Mouse (Mus musculus): ENCODE data around the gene A4gnt. TPM values are rescaled to one million over a fixed set of nuclear protein-coding genes. Genes with fewer than 3 reads are reported as not detected.

The A4gnt gene
- polyA plus RNA-seq, 1 experiment from 2014 or later = not detected

- no peak overlapping the region for H3K27ac ChIP-seq (replicated peaks)
- H3K36me3 ChIP-seq (replicated peaks) = no peaks in the 10 kb centered on the region
- H3K9ac ChIP-seq = no peak overlapping the region
- 79% methylated on average over 8 of the region's 8 CpGs for WGBS (ENCODE audit: insufficient replicate concordance)
- H3K4me2 ChIP-seq = no peak overlapping the region
- H3K4me3 ChIP-seq (replicated peaks) = no peak overlapping the region
- ATAC-seq (ENCODE audit: insufficient read depth) = no peak
- H3K4me1 ChIP-seq (replicated peaks) = no peaks in the 10 kb centered on the region
- H3K9me3 ChIP-seq (replicated peaks) = no peaks in the 10 kb centered on the region
- no peaks in the 10 kb centered on the region for H3K27me3 ChIP-seq
Observed at GRCm38 (mm10) chr9:99619688-99620087, 7.4 kb downstream of the A4gnt start.

- H3K27me3 ChIP-seq = no peaks in the 10 kb centered on the region
- no peaks in the 10 kb centered on the region for H3K9me3 ChIP-seq (replicated peaks)
- no peak for ATAC-seq (ENCODE audit: insufficient read depth)
- WGBS (ENCODE audit: insufficient replicate concordance) = 69% methylated on average over 11 of the region's 11 CpGs
- no peaks in the 10 kb centered on the region for H3K36me3 ChIP-seq (replicated peaks)
- no peak overlapping the region for H3K4me3 ChIP-seq (replicated peaks)
- no peak overlapping the region for H3K27ac ChIP-seq (replicated peaks)
- H3K9ac ChIP-seq = no peak overlapping the region
- H3K4me1 ChIP-seq (replicated peaks) = no peaks in the 10 kb centered on the region
- no peak overlapping the region for H3K4me2 ChIP-seq
Observed at GRCm38 (mm10) chr9:99620196-99620595, 7.9 kb downstream of the A4gnt start.

- Histone ChIP-seq H3K9ac (no peak overlapping the region), H3K36me3 (replicated peaks) (no peaks in the 10 kb centered on the region), H3K27me3 (no peaks in the 10 kb centered on the region), H3K27ac (replicated peaks) (no peak overlapping the region), H3K4me1 (replicated peaks) (no peaks in the 10 kb centered on the region), H3K9me3 (replicated peaks) (no peaks in the 10 kb centered on the region), H3K4me2 (no peak overlapping the region), H3K4me3 (replicated peaks) (no peak overlapping the region)
- ATAC-seq (ENCODE audit: insufficient read depth) = no peak
- 49% methylated on average over 1 of the region's 1 CpGs for WGBS (ENCODE audit: insufficient replicate concordance)
Observed at GRCm38 (mm10) chr9:99622034-99622433, 9.7 kb downstream of the A4gnt start.

- no peaks in the 10 kb centered on the region for H3K4me1 ChIP-seq (replicated peaks)
- 33% methylated on average over 2 of the region's 2 CpGs for WGBS (ENCODE audit: insufficient replicate concordance)
Observed at GRCm38 (mm10) chr9:99622966-99623365, 10.7 kb downstream of the A4gnt start.

GRCm38 (mm10) chr9:99624117-99624516 lies 11.8 kb downstream of the A4gnt start:
- Histone ChIP-seq H3K4me1 (replicated peaks) (0 out of 2 replicates have a peak, but pooled peaks cover under 1% of the 10 kb centered on the region), H3K27ac (replicated peaks) (no peak overlapping the region), H3K27me3 (peaks cover 9% of the 10 kb centered on the region), H3K4me3 (replicated peaks) (no peak overlapping the region), H3K4me2 (no peak overlapping the region), H3K9ac (no peak overlapping the region), H3K36me3 (replicated peaks) (no peaks in the 10 kb centered on the region), H3K9me3 (replicated peaks) (no peaks in the 10 kb centered on the region)
- 59% methylated on average over 6 of the region's 6 CpGs for WGBS (ENCODE audit: insufficient replicate concordance)
- ATAC-seq (ENCODE audit: insufficient read depth) = no peak

More at GRCm38 (mm10) chr9:99622966-99623365, 10.7 kb downstream of the A4gnt start:
- no peaks in the 10 kb centered on the region for H3K27me3 ChIP-seq
- H3K4me3 ChIP-seq (replicated peaks) = no peak overlapping the region
- no peaks in the 10 kb centered on the region for H3K36me3 ChIP-seq (replicated peaks)
- H3K27ac ChIP-seq (replicated peaks) = no peak overlapping the region
- ATAC-seq (ENCODE audit: insufficient read depth) = no peak
- no peak overlapping the region for H3K4me2 ChIP-seq
- H3K9me3 ChIP-seq (replicated peaks) = no peaks in the 10 kb centered on the region
- no peak overlapping the region for H3K9ac ChIP-seq

GRCm38 (mm10) chr9:99628581-99628980 lies 16.3 kb downstream of the A4gnt start:
- H3K27ac ChIP-seq (replicated peaks) = no peak overlapping the region
- H3K9ac ChIP-seq = no peak overlapping the region
- peaks cover 11% of the 10 kb centered on the region for H3K4me1 ChIP-seq (replicated peaks)
- H3K4me2 ChIP-seq = no peak overlapping the region
- ATAC-seq (ENCODE audit: insufficient read depth) = no peak
- no peaks in the 10 kb centered on the region for H3K9me3 ChIP-seq (replicated peaks)
- H3K27me3 ChIP-seq = peaks cover 27% of the 10 kb centered on the region
- no peak overlapping the region for H3K4me3 ChIP-seq (replicated peaks)
- no peaks in the 10 kb centered on the region for H3K36me3 ChIP-seq (replicated peaks)
- 61% methylated on average over 4 of the region's 4 CpGs for WGBS (ENCODE audit: insufficient replicate concordance)

- 2% methylated on average over 44 of the region's 44 CpGs for WGBS (ENCODE audit: insufficient replicate concordance)
- H3K9ac ChIP-seq = 0 out of 2 replicates have a peak within 1 kb of the TSS, but pooled peaks have one; percentile 11
Observed at GRCm38 (mm10) chr9:99629281-99630011, 17.1 kb downstream of the A4gnt start, which contains the start of gene Dzip1l. TSS of gene Dzip1l (plus strand) at chr9:99629496.

GRCm38 (mm10) chr9:99630071-99630470 lies 17.8 kb downstream of the A4gnt start:
- H3K4me1 ChIP-seq (replicated peaks) = peaks cover 11% of the 10 kb centered on the region
- no peaks in the 10 kb centered on the region for H3K9me3 ChIP-seq (replicated peaks)
- no peak for ATAC-seq (ENCODE audit: insufficient read depth)
- peak overlapping the region; percentile 45 for H3K4me3 ChIP-seq (replicated peaks)
- WGBS (ENCODE audit: insufficient replicate concordance) = 12% methylated on average over 11 of the region's 11 CpGs
- no peaks in the 10 kb centered on the region for H3K36me3 ChIP-seq (replicated peaks)
- H3K9ac ChIP-seq = 0 out of 2 replicates have a peak overlapping the region, but pooled peaks have one; percentile 11
- H3K27ac ChIP-seq (replicated peaks) = no peak overlapping the region
- H3K4me2 ChIP-seq = peak overlapping the region; percentile 64
- peaks cover 27% of the 10 kb centered on the region for H3K27me3 ChIP-seq

More at GRCm38 (mm10) chr9:99629281-99630011, 17.1 kb downstream of the A4gnt start, which contains the start of gene Dzip1l:
- Histone ChIP-seq H3K4me3 (replicated peaks) (peak within 1 kb of the TSS; percentile 45), H3K4me1 (replicated peaks) (peaks cover 11% of the 10 kb centered on the region), H3K9me3 (replicated peaks) (no peaks in the 10 kb centered on the region), H3K36me3 (replicated peaks) (no peaks in the 10 kb centered on the region), H3K27me3 (peaks cover 27% of the 10 kb centered on the region), H3K27ac (replicated peaks) (no peak within 1 kb of the TSS; the same call in 1 of the 2 replicates), H3K4me2 (peak within 1 kb of the TSS; percentile 64)
- no peak for ATAC-seq (ENCODE audit: insufficient read depth)

GRCm38 (mm10) chr9:99630528-99631125 lies 18.3 kb downstream of the A4gnt start:
- no peaks in the 10 kb centered on the region for H3K9me3 ChIP-seq (replicated peaks)
- H3K9ac ChIP-seq = no peak overlapping the region
- H3K27me3 ChIP-seq = peaks cover 27% of the 10 kb centered on the region
- H3K27ac ChIP-seq (replicated peaks) = no peak overlapping the region
- H3K36me3 ChIP-seq (replicated peaks) = no peaks in the 10 kb centered on the region
- ATAC-seq (ENCODE audit: insufficient read depth) = no peak
- 0 out of 2 replicates have a peak overlapping the region, but pooled peaks have one; percentile 45 for H3K4me3 ChIP-seq (replicated peaks)
- peaks cover 11% of the 10 kb centered on the region for H3K4me1 ChIP-seq (replicated peaks)
- 48% methylated on average over 9 of the region's 9 CpGs for WGBS (ENCODE audit: insufficient replicate concordance)
- peak overlapping the region; percentile 64; the same call in 1 of the 2 replicates for H3K4me2 ChIP-seq

- peaks cover 11% of the 10 kb centered on the region for H3K4me1 ChIP-seq (replicated peaks)
- H3K36me3 ChIP-seq (replicated peaks) = no peaks in the 10 kb centered on the region
- no peak overlapping the region for H3K27ac ChIP-seq (replicated peaks)
- ATAC-seq (ENCODE audit: insufficient read depth) = no peak
- 58% methylated on average over 2 of the region's 2 CpGs for WGBS (ENCODE audit: insufficient replicate concordance)
- H3K9me3 ChIP-seq (replicated peaks) = no peaks in the 10 kb centered on the region
- no peak overlapping the region for H3K4me2 ChIP-seq
- H3K4me3 ChIP-seq (replicated peaks) = no peak overlapping the region
- H3K9ac ChIP-seq = no peak overlapping the region
- peaks cover 27% of the 10 kb centered on the region for H3K27me3 ChIP-seq
Observed at GRCm38 (mm10) chr9:99631781-99632180, 19.5 kb downstream of the A4gnt start.

- no peak overlapping the region for H3K4me2 ChIP-seq
- no peak overlapping the region for H3K27ac ChIP-seq (replicated peaks)
- peaks cover 11% of the 10 kb centered on the region for H3K4me1 ChIP-seq (replicated peaks)
- no peak overlapping the region for H3K4me3 ChIP-seq (replicated peaks)
- ATAC-seq (ENCODE audit: insufficient read depth) = no peak
- H3K9ac ChIP-seq = no peak overlapping the region
- H3K9me3 ChIP-seq (replicated peaks) = no peaks in the 10 kb centered on the region
- H3K27me3 ChIP-seq = peaks cover 27% of the 10 kb centered on the region
- no peaks in the 10 kb centered on the region for H3K36me3 ChIP-seq (replicated peaks)
- 64% methylated on average over 8 of the region's 8 CpGs for WGBS (ENCODE audit: insufficient replicate concordance)
Observed at GRCm38 (mm10) chr9:99632264-99632663, 20.0 kb downstream of the A4gnt start.
